Mouse (Mus musculus): ENCODE measurements around the gene Wfdc12. TPM values are rescaled to one million over a fixed set of nuclear protein-coding genes. Genes with fewer than 3 reads are reported as not detected.

Gene Wfdc12
- polyA plus RNA-seq, 1 experiment from 2014 or later: not detected

- no peaks in the 10 kb centered on the region for H3K4me1 ChIP-seq (ENCODE audit: control insufficient read depth, insufficient read depth, low read length)
- H3K9me3 ChIP-seq (replicated peaks; ENCODE audit: control insufficient read depth, low read length): no peaks in the 10 kb centered on the region
- H3K27ac ChIP-seq (ENCODE audit: low read depth, low read length): no peak overlapping the region
- H3K9ac ChIP-seq (ENCODE audit: low read depth, low read length): no peak overlapping the region
- H3K4me2 ChIP-seq: no peak overlapping the region
- no peak for ATAC-seq (replicated peaks; ENCODE audit: insufficient number of reproducible peaks, low FRiP score, low TSS enrichment)
- no peaks in the 10 kb centered on the region for H3K36me3 ChIP-seq (ENCODE audit: control insufficient read depth, insufficient read depth, low read length)
- H3K27me3 ChIP-seq (ENCODE audit: control insufficient read depth, insufficient read depth, low read length): peaks cover 2% of the 10 kb centered on the region; the same call in 1 of the 2 replicates
- WGBS (ENCODE audit: insufficient replicate concordance): 70% methylated on average over 9 of the region's 9 CpGs
- no peak overlapping the region for H3K4me3 ChIP-seq (ENCODE audit: low read depth, low read length)
Measured at GRCm38 (mm10) chr2:164183340-164183739, 7.1 kb downstream of the Wfdc12 start.

- ATAC-seq (replicated peaks; ENCODE audit: insufficient number of reproducible peaks, low FRiP score, low TSS enrichment): no peak
Measured at GRCm38 (mm10) chr2:164182692-164183255, 7.6 kb downstream of the Wfdc12 start, which contains the start of gene Wfdc5. Gene Wfdc5 (minus strand): TSS chr2:164182742.

GRCm38 (mm10) chr2:164180770-164181169 lies 9.6 kb downstream of the Wfdc12 start:
- no peak overlapping the region for H3K4me2 ChIP-seq
- H3K27me3 ChIP-seq (ENCODE audit: control insufficient read depth, insufficient read depth, low read length): peaks cover 12% of the 10 kb centered on the region
- no peaks in the 10 kb centered on the region for H3K36me3 ChIP-seq (ENCODE audit: control insufficient read depth, insufficient read depth, low read length)
- no peak overlapping the region for H3K4me3 ChIP-seq (ENCODE audit: low read depth, low read length)
- no peak overlapping the region for H3K9ac ChIP-seq (ENCODE audit: low read depth, low read length)
- no peaks in the 10 kb centered on the region for H3K4me1 ChIP-seq (ENCODE audit: control insufficient read depth, insufficient read depth, low read length)
- H3K27ac ChIP-seq (ENCODE audit: low read depth, low read length): no peak overlapping the region
- no peak for ATAC-seq (replicated peaks; ENCODE audit: insufficient number of reproducible peaks, low FRiP score, low TSS enrichment)
- 80% methylated on average over 4 of the region's 4 CpGs for WGBS (ENCODE audit: insufficient replicate concordance)
- no peaks in the 10 kb centered on the region for H3K9me3 ChIP-seq (replicated peaks; ENCODE audit: control insufficient read depth, low read length)

More at GRCm38 (mm10) chr2:164182692-164183255, 7.6 kb downstream of the Wfdc12 start, which contains the start of gene Wfdc5:
- no peaks in the 10 kb centered on the region for H3K4me1 ChIP-seq (ENCODE audit: control insufficient read depth, insufficient read depth, low read length)
- 74% methylated on average over 7 of the region's 7 CpGs for WGBS (ENCODE audit: insufficient replicate concordance)
- H3K27me3 ChIP-seq (ENCODE audit: control insufficient read depth, insufficient read depth, low read length): peaks cover 8% of the 10 kb centered on the region; the same call in 1 of the 2 replicates
- no peak within 1 kb of the TSS for H3K4me3 ChIP-seq (ENCODE audit: low read depth, low read length)
- no peaks in the 10 kb centered on the region for H3K9me3 ChIP-seq (replicated peaks; ENCODE audit: control insufficient read depth, low read length)
- H3K36me3 ChIP-seq (ENCODE audit: control insufficient read depth, insufficient read depth, low read length): no peaks in the 10 kb centered on the region
- H3K4me2 ChIP-seq: no peak within 1 kb of the TSS
- no peak within 1 kb of the TSS for H3K9ac ChIP-seq (ENCODE audit: low read depth, low read length)
- no peak within 1 kb of the TSS for H3K27ac ChIP-seq (ENCODE audit: low read depth, low read length)

GRCm38 (mm10) chr2:164180124-164180523 lies 10.3 kb downstream of the Wfdc12 start:
- H3K36me3 ChIP-seq (ENCODE audit: control insufficient read depth, insufficient read depth, low read length): no peaks in the 10 kb centered on the region
- H3K9ac ChIP-seq (ENCODE audit: low read depth, low read length): no peak overlapping the region
- ATAC-seq (replicated peaks; ENCODE audit: insufficient number of reproducible peaks, low FRiP score, low TSS enrichment): no peak
- no peak overlapping the region for H3K27ac ChIP-seq (ENCODE audit: low read depth, low read length)
- 38% methylated on average over 3 of the region's 3 CpGs for WGBS (ENCODE audit: insufficient replicate concordance)
- H3K4me1 ChIP-seq (ENCODE audit: control insufficient read depth, insufficient read depth, low read length): no peaks in the 10 kb centered on the region
- no peaks in the 10 kb centered on the region for H3K9me3 ChIP-seq (replicated peaks; ENCODE audit: control insufficient read depth, low read length)
- no peak overlapping the region for H3K4me2 ChIP-seq
- H3K27me3 ChIP-seq (ENCODE audit: control insufficient read depth, insufficient read depth, low read length): peaks cover 12% of the 10 kb centered on the region
- no peak overlapping the region for H3K4me3 ChIP-seq (ENCODE audit: low read depth, low read length)

- Histone ChIP-seq H3K9ac (ENCODE audit: low read depth, low read length) (no peak overlapping the region), H3K4me3 (ENCODE audit: low read depth, low read length) (no peak overlapping the region), H3K4me1 (ENCODE audit: control insufficient read depth, insufficient read depth, low read length) (no peaks in the 10 kb centered on the region), H3K9me3 (replicated peaks; ENCODE audit: control insufficient read depth, low read length) (no peaks in the 10 kb centered on the region), H3K27ac (ENCODE audit: low read depth, low read length) (no peak overlapping the region), H3K4me2 (no peak overlapping the region), H3K27me3 (ENCODE audit: control insufficient read depth, insufficient read depth, low read length) (peaks cover 12% of the 10 kb centered on the region), H3K36me3 (ENCODE audit: control insufficient read depth, insufficient read depth, low read length) (no peaks in the 10 kb centered on the region)
- no peak for ATAC-seq (replicated peaks; ENCODE audit: insufficient number of reproducible peaks, low FRiP score, low TSS enrichment)
- 78% methylated on average over 5 of the region's 5 CpGs for WGBS (ENCODE audit: insufficient replicate concordance)
Measured at GRCm38 (mm10) chr2:164177831-164178230, 12.6 kb downstream of the Wfdc12 start.

GRCm38 (mm10) chr2:164175850-164176249 lies 14.6 kb downstream of the Wfdc12 start:
- Histone ChIP-seq H3K4me1 (ENCODE audit: control insufficient read depth, insufficient read depth, low read length) (peaks cover 5% of the 10 kb centered on the region), H3K27me3 (ENCODE audit: control insufficient read depth, insufficient read depth, low read length) (peaks cover 22% of the 10 kb centered on the region), H3K9ac (ENCODE audit: low read depth, low read length) (no peak overlapping the region), H3K9me3 (replicated peaks; ENCODE audit: control insufficient read depth, low read length) (no peaks in the 10 kb centered on the region), H3K4me3 (ENCODE audit: low read depth, low read length) (no peak overlapping the region), H3K36me3 (ENCODE audit: control insufficient read depth, insufficient read depth, low read length) (no peaks in the 10 kb centered on the region), H3K4me2 (no peak overlapping the region), H3K27ac (ENCODE audit: low read depth, low read length) (no peak overlapping the region)
- no peak for ATAC-seq (replicated peaks; ENCODE audit: insufficient number of reproducible peaks, low FRiP score, low TSS enrichment)
- 67% methylated on average over 3 of the region's 3 CpGs for WGBS (ENCODE audit: insufficient replicate concordance)

GRCm38 (mm10) chr2:164174649-164175395 lies 15.6 kb downstream of the Wfdc12 start:
- Histone ChIP-seq H3K9me3 (replicated peaks; ENCODE audit: control insufficient read depth, low read length) (no peaks in the 10 kb centered on the region), H3K36me3 (ENCODE audit: control insufficient read depth, insufficient read depth, low read length) (no peaks in the 10 kb centered on the region), H3K4me3 (ENCODE audit: low read depth, low read length) (no peak overlapping the region), H3K9ac (ENCODE audit: low read depth, low read length) (peak overlapping the region; percentile 34; the same call in 1 of the 2 replicates), H3K4me2 (no peak overlapping the region), H3K27ac (ENCODE audit: low read depth, low read length) (no peak overlapping the region), H3K27me3 (ENCODE audit: control insufficient read depth, insufficient read depth, low read length) (peaks cover 32% of the 10 kb centered on the region), H3K4me1 (ENCODE audit: control insufficient read depth, insufficient read depth, low read length) (peaks cover 7% of the 10 kb centered on the region)
- no peak for ATAC-seq (replicated peaks; ENCODE audit: insufficient number of reproducible peaks, low FRiP score, low TSS enrichment)
- 71% methylated on average over 8 of the region's 8 CpGs for WGBS (ENCODE audit: insufficient replicate concordance)

- 37% methylated on average over 3 of the region's 3 CpGs for WGBS (ENCODE audit: insufficient replicate concordance)
- Histone ChIP-seq H3K4me1 (ENCODE audit: control insufficient read depth, insufficient read depth, low read length) (peaks cover 8% of the 10 kb centered on the region), H3K36me3 (ENCODE audit: control insufficient read depth, insufficient read depth, low read length) (no peaks in the 10 kb centered on the region), H3K4me2 (no peak overlapping the region), H3K27ac (ENCODE audit: low read depth, low read length) (no peak overlapping the region), H3K27me3 (ENCODE audit: control insufficient read depth, insufficient read depth, low read length) (peaks cover 46% of the 10 kb centered on the region), H3K9ac (ENCODE audit: low read depth, low read length) (no peak overlapping the region), H3K9me3 (replicated peaks; ENCODE audit: control insufficient read depth, low read length) (no peaks in the 10 kb centered on the region; the same call in 1 of the 2 replicates), H3K4me3 (ENCODE audit: low read depth, low read length) (no peak overlapping the region)
- ATAC-seq (replicated peaks; ENCODE audit: insufficient number of reproducible peaks, low FRiP score, low TSS enrichment): no peak
Measured at GRCm38 (mm10) chr2:164173394-164173793, 17.0 kb downstream of the Wfdc12 start.

All from heart, embryonic 11.5 days (tissue).